Mouse (Mus musculus) C3H10T1/2 (cell line): ENCODE data around the gene Rps27. TPM values are rescaled to one million over a fixed set of nuclear protein-coding genes. Genes with fewer than 3 reads are reported as not detected.

Experiments
- polyA plus RNA-seq, 2 experiments: library from polyadenylated mRNA; unstranded; fragments of >200 nt; fragmentation: generic; extraction: Trizol; gene quantifications; one replicate each; pipeline ENCODE4 v1.2.1; 2012; ENCODE audit warnings: missing spikeins in 2 of 2

Gene Rps27
- polyA plus RNA-seq: 1,000 to 10,000 TPM; 5,397 to 7,090 TPM

DNA sequence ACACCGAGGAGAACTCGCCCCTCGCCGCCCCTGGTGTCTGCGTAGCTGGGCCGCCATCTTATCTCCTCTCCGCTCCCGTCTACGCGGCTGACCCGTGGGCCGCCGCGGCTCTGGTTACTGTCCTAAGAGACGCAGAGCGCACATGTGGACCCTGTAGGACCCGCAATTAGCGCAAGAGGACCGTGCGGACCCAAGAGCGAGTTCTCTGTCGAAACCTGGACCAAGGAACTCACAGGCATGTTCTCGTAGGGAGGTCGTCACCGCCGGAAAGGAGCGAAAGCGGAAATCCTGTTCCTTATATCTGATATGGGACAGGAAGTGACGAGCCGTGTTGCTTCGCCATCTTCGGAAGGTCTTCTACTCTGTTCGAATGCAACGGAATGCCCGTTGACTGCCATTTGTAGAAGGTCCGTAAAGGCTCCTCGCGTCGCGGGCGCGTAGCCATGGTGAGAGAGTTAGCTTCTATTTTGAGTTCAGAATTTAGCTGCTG, at the start of gene Rps27, which contains the start of gene Rab13:
Rps27 (minus strand) TSS at position 275 of the 490 bp plus-strand sequence.
Rab13 (plus strand) TSS at position 319 of the 490 bp plus-strand sequence.

DNA sequence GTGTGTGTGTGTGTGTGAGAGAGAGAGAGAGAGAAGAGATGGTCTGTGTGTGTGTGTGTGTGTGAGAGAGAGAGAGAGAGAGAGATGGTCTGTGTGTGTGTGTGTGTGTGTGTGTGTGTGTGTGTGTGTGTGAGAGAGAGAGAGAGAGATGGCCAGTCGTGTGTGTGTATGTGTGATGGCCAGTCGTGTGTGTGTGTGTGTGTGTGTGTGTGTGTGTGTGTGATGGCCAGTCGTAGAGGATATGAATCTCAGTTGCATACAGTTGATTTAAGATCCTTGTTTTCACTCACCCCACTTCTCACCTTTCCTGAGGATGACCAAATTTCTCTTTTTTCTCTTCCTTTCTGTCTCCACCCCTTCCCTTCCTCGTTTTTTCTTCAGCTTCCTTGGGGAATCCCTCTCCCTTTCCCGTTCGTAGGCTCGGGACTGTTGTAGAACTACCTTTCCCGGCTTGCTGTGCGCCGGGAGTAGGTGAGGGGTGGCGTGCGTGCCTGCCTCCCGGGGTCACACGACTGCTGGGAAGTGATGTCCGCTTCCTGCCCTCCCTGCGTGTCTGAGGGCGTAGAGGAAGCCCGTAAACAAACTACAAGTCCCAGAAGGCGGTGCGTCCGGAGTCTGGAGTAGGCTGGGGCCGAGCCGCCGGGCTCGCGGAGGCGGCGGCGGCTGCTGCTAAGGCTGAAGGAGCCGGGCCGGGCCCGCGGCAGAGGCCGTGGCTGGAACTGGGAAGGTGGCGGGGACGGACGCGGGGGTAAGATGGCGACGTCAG, 40.4 kb upstream of the Rps27 start, which contains the start of gene Crtc2:
Crtc2 (plus strand) TSS at position 511 of the 766 bp plus-strand sequence.

DNA sequence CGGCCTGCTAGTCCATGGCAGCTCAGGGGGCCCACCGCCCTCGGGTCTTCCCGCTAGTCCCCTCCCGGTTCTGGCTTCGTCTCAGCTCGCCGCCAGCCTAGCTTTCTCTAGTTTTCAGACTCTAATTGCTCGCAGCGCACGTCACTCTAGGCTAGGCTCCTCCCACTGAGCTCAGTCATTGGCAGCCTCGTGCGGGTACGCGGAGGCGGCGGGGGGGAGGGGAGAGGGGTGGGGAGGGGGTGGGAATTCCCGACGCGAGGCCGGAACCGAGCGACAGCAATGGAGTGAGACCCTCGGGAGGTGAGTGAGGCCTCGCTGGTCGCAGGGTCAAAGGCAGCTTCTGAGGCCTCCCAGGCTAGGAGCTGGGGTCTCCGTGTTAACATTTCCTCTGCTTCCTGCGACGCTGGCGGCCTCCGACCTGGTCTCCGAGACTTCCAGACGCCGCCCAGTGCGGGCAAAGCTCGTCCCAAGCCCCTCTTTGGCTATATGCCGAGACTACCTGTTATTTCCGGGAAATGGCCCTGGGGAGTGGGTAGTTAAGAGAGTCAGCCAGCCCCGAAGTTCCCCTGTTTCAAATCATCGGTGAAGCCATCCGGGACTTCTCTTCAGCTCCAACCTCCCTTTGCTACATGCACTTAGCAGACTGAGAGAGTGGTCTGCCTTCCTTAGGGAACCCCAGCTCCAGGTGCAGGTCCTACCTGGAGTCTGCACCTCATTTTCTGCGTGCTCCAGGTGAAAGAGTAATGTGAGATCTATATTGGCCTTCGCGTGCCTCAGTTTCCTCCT, 34.7 kb upstream of the Rps27 start, which contains the start of gene Slc39a1:
Slc39a1 (plus strand) TSS at position 213 of the 786 bp plus-strand sequence.

DNA sequence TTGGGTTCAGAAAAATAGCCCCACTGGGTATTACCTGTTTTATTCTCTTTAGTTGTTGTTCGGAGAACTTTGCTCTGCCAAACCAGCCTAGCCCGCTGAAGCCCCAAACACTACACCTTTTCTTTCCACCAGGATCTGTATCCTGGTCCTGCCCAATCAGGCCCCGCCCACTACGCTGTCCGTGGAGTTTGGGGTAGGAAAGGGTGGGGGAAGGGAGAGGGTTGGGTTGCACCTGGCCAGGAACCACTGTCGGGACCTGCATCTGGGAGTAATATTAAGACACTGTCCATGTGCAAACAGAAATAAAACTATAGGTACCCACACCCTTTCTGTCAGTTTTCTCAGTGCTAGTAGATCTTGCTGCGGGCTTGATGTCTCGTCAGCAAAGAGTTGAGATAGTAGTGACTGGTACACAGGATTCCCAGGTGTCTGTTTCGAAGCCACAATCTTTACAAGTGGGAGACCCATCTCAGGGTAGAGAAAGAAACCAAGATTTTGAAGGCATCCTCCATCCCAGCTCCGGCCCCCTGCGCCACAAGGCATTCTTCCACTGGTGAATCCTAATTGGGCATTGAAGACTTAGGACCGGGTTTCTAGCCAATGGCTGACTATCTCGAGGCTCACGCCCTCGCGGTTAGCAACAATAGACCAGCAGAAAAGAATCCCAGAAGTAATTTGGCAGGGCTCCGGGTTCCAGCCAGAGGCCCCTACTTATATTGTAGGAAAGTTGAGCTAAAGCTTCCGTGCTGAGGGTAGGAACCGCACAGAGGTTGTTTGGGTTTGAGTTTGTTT, 29.7 kb upstream of the Rps27 start, which contains the start of gene Creb3l4:
Creb3l4 (minus strand) TSS at position 529 of the 792 bp plus-strand sequence.

DNA sequence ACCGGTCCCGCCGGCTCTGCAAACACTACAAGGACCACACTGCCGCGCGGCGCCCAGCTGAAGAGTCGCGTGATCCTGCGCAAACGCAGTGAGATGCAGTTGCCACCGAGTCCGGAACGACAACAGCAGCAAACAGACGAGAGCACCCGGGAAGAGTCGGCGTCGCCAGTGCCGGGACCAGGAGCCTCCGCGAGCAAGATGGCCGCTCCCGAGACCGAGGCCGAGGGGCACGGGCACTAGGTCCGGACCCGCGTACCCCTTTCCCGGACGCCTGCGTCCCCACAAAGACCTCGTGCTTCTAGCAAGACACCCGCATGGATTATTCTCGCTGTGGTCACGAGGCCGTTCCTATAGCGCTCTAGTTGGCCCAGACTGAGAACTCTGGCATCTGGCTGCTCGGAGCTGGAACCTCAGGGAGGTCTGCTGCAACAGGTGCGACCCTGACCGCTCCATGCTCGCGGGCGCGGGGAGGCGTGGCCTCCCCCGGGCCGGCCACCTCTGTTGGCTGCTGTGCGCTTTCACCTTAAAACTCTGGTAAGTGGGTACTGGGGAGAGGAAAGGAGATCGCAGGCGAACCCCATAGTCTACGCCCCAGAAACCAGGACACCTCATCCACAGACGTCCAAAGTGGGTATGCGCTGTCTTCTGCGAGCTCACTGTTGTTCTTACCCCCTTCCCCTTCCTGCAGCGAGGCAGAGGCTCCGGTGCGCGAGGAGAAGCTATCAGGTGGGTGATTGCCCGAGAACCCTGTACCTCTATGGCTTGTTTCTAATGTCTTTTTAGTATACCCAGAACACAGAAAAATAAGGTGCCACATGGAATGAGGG, 18.3 kb upstream of the Rps27 start, which contains the start of gene Jtb:
Jtb (plus strand) TSS at position 91 of the 827 bp plus-strand sequence.

Other genes with a start within 250 kb of the Rps27 start
- gene Hax1, start 214.9 kb downstream of the Rps27 start, polyA plus RNA-seq: 100 to 1,000 TPM; 159 to 178 TPM
- 10 to 100 TPM; 11.8 to 48.9 TPM for gene 4933434E20Rik, start 162.0 kb downstream of the Rps27 start, polyA plus RNA-seq
- gene Ubap2l, start 161.0 kb downstream of the Rps27 start, polyA plus RNA-seq: 10 to 100 TPM; 33.7 to 88.6 TPM
- 100 to 1,000 TPM; 187 to 204 TPM for gene Tpm3, start 141.0 kb downstream of the Rps27 start, polyA plus RNA-seq
- gene Nup210l, start 109.5 kb downstream of the Rps27 start, polyA plus RNA-seq: under 1 TPM; 0.05 to 0.50 TPM
- gene Rab13, start within 50 bp of the Rps27 start, polyA plus RNA-seq: 10 to 100 TPM; 25.0 to 88.0 TPM
- gene Jtb, start 17.9 kb upstream of the Rps27 start, polyA plus RNA-seq: 10 to 100 TPM in 1 of 2 experiments, 1 to 10 TPM in 1; 6.0 to 35.8 TPM
- gene Creb3l4, start 29.9 kb upstream of the Rps27 start, polyA plus RNA-seq: under 1 TPM; 0.07 to 0.68 TPM
- gene Slc39a1, start 34.5 kb upstream of the Rps27 start, polyA plus RNA-seq: 100 to 1,000 TPM in 1 of 2 experiments, 10 to 100 TPM in 1; 46.6 to 150 TPM
- gene Crtc2, start 40.5 kb upstream of the Rps27 start, polyA plus RNA-seq: 10 to 100 TPM; 13.0 to 32.8 TPM
- gene Dennd4b, start 51.5 kb upstream of the Rps27 start, polyA plus RNA-seq: 1 to 10 TPM in 1 of 2 experiments, under 1 TPM in 1; 0.66 to 4.7 TPM
- 1 to 10 TPM; 1.5 to 9.9 TPM for gene Gatad2b, start 79.5 kb upstream of the Rps27 start, polyA plus RNA-seq
- 1 to 10 TPM in 1 of 2 experiments, under 1 TPM in 1; 0.14 to 2.2 TPM for gene Slc27a3, start 176.3 kb upstream of the Rps27 start, polyA plus RNA-seq
- gene Ints3, start 220.0 kb upstream of the Rps27 start, polyA plus RNA-seq: 10 to 100 TPM; 17.2 to 28.2 TPM